Mouse (Mus musculus): ENCODE data around the gene Krt24. TPM values are rescaled to one million over a fixed set of nuclear protein-coding genes. Genes with fewer than 3 reads are reported as not detected.
A peak's percentile ranks its signal among the peaks of the same experiment; 100 is the strongest.

Gene Krt24
- not detected in 2 replicates for polyA plus RNA-seq (2014; fragmentation: Nextera tagmentation; extraction: Ambion mirVana)

DNA sequence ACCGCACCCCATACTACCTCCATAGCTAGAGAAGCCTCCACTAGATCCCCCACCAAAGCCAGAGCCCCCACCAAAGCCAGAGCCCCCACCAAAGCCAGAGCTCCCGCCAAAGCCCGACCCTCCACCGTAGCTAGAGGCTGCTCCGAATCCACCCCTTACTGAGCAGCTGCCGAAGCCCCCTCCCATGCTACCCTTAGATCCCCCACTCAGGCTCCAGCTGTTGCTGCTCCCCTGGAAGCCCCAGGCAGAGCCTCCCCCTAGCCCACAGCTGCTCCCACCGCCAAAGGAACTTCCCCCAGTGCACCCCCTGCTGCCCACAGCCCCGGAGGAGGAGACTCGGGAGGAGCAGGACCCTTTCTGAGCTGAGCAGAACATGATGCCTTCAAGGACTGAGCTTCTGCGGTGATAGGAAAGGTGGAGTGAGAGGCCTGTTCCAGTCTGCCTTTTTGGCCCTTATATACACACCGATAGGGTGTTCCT lies at the start of gene Krt24:
Gene Krt24 (minus strand): TSS at position 430 of the 480 bp plus-strand sequence.
- H3K4me3 ChIP-seq (ENCODE audit: low read depth, low read length) = no peak within 1 kb of the TSS
- H3K27me3 ChIP-seq (ENCODE audit: control insufficient read depth, insufficient read depth, low read length) = no peaks in the 10 kb centered on the region
- 46% methylated on average over 11 of the region's 11 CpGs for WGBS
- DNase-seq (ENCODE audit: low spot score, missing footprints) = no peak
- H3K27ac ChIP-seq (ENCODE audit: low read depth, low read length) = no peak within 1 kb of the TSS
- no peak within 1 kb of the TSS for H3K4me2 ChIP-seq
- H3K4me1 ChIP-seq (ENCODE audit: control insufficient read depth, insufficient read depth, low read length) = no peaks in the 10 kb centered on the region
- H3K9ac ChIP-seq (ENCODE audit: low read length) = no peak within 1 kb of the TSS
- H3K9me3 ChIP-seq (ENCODE audit: control insufficient read depth, low read length) = no peaks in the 10 kb centered on the region
- H3K36me3 ChIP-seq (ENCODE audit: control insufficient read depth, insufficient read depth, low read length) = no peaks in the 10 kb centered on the region
- no peak for ATAC-seq (ENCODE audit: low FRiP score)

- Histone ChIP-seq H3K36me3 (ENCODE audit: control insufficient read depth, insufficient read depth, low read length) (no peaks in the 10 kb centered on the region), H3K27me3 (ENCODE audit: control insufficient read depth, insufficient read depth, low read length) (no peaks in the 10 kb centered on the region), H3K9me3 (ENCODE audit: control insufficient read depth, low read length) (no peaks in the 10 kb centered on the region), H3K27ac (ENCODE audit: low read depth, low read length) (no peak overlapping the region), H3K9ac (ENCODE audit: low read length) (no peak overlapping the region), H3K4me1 (ENCODE audit: control insufficient read depth, insufficient read depth, low read length) (peaks cover 4% of the 10 kb centered on the region; the same call in 1 of the 2 replicates), H3K4me3 (ENCODE audit: low read depth, low read length) (no peak overlapping the region), H3K4me2 (no peak overlapping the region)
- ATAC-seq (ENCODE audit: low FRiP score) = no peak
- 60% methylated on average over 13 of the region's 13 CpGs for WGBS
- DNase-seq (ENCODE audit: low spot score, missing footprints) = no peak
These were observed 48.4 kb upstream of the Krt24 start for GRCm38 (mm10) chr11:99333426-99333825.

- H3K4me1 ChIP-seq (ENCODE audit: control insufficient read depth, insufficient read depth, low read length) = peaks cover 4% of the 10 kb centered on the region; the same call in 1 of the 2 replicates
- no peak for DNase-seq (ENCODE audit: low spot score, missing footprints)
- 78% methylated on average over 2 of the region's 2 CpGs for WGBS
- H3K9me3 ChIP-seq (ENCODE audit: control insufficient read depth, low read length) = no peaks in the 10 kb centered on the region
- no peak overlapping the region for H3K27ac ChIP-seq (ENCODE audit: low read depth, low read length)
- H3K4me2 ChIP-seq = no peak overlapping the region
- H3K36me3 ChIP-seq (ENCODE audit: control insufficient read depth, insufficient read depth, low read length) = no peaks in the 10 kb centered on the region
- ATAC-seq (ENCODE audit: low FRiP score) = no peak
- H3K9ac ChIP-seq (ENCODE audit: low read length) = no peak overlapping the region
- no peak overlapping the region for H3K4me3 ChIP-seq (ENCODE audit: low read depth, low read length)
- H3K27me3 ChIP-seq (ENCODE audit: control insufficient read depth, insufficient read depth, low read length) = no peaks in the 10 kb centered on the region
These were observed 44.6 kb upstream of the Krt24 start for GRCm38 (mm10) chr11:99329655-99330054.

DNA sequence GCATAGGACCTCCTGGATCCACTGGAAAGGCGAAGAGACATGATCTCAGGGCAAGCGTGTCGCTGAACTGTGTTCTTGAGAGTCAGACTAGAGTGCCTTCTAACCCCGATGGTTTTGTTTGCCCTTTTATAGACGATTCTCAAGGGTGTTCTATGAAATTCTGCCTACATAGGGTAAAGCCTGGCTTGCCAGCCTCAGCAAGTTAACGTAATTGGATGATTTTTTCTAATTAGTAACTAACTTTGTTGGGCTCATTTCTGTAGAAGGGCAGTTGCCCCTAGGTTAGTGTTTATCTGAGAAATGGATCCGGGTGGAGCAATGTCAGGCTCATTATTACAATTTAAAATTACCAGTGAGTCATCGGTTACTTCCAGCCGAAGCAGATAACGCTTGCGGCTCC lies 37.8 kb upstream of the Krt24 start, which contains the start of gene Krt25:
Gene Krt25 (minus strand): TSS at position 101 of the 400 bp plus-strand sequence.
- ATAC-seq (ENCODE audit: low FRiP score) = no peak
- no peaks in the 10 kb centered on the region for H3K9me3 ChIP-seq (ENCODE audit: control insufficient read depth, low read length)
- H3K27ac ChIP-seq (ENCODE audit: low read depth, low read length) = no peak within 1 kb of the TSS
- H3K36me3 ChIP-seq (ENCODE audit: control insufficient read depth, insufficient read depth, low read length) = no peaks in the 10 kb centered on the region
- no peaks in the 10 kb centered on the region for H3K4me1 ChIP-seq (ENCODE audit: control insufficient read depth, insufficient read depth, low read length)
- H3K9ac ChIP-seq (ENCODE audit: low read length) = no peak within 1 kb of the TSS
- no peaks in the 10 kb centered on the region for H3K27me3 ChIP-seq (ENCODE audit: control insufficient read depth, insufficient read depth, low read length)
- H3K4me3 ChIP-seq (ENCODE audit: low read depth, low read length) = no peak within 1 kb of the TSS
- DNase-seq (ENCODE audit: low spot score, missing footprints) = no peak
- 89% methylated on average over 11 of the region's 11 CpGs for WGBS
- H3K4me2 ChIP-seq = no peak within 1 kb of the TSS

GRCm38 (mm10) chr11:99321094-99321493 lies 36.0 kb upstream of the Krt24 start:
- no peaks in the 10 kb centered on the region for H3K9me3 ChIP-seq (ENCODE audit: control insufficient read depth, low read length)
- H3K27ac ChIP-seq (ENCODE audit: low read depth, low read length) = no peak overlapping the region
- H3K27me3 ChIP-seq (ENCODE audit: control insufficient read depth, insufficient read depth, low read length) = no peaks in the 10 kb centered on the region
- no peak overlapping the region for H3K9ac ChIP-seq (ENCODE audit: low read length)
- H3K4me1 ChIP-seq (ENCODE audit: control insufficient read depth, insufficient read depth, low read length) = no peaks in the 10 kb centered on the region
- H3K4me3 ChIP-seq (ENCODE audit: low read depth, low read length) = no peak overlapping the region
- ATAC-seq (ENCODE audit: low FRiP score) = no peak
- WGBS = 90% methylated on average over 14 of the region's 14 CpGs
- DNase-seq (ENCODE audit: low spot score, missing footprints) = no peak
- H3K4me2 ChIP-seq = no peak overlapping the region
- no peaks in the 10 kb centered on the region for H3K36me3 ChIP-seq (ENCODE audit: control insufficient read depth, insufficient read depth, low read length)

GRCm38 (mm10) chr11:99319127-99319526 lies 34.1 kb upstream of the Krt24 start:
- Histone ChIP-seq H3K4me2 (no peak overlapping the region), H3K4me1 (ENCODE audit: control insufficient read depth, insufficient read depth, low read length) (no peaks in the 10 kb centered on the region), H3K36me3 (ENCODE audit: control insufficient read depth, insufficient read depth, low read length) (no peaks in the 10 kb centered on the region), H3K9me3 (ENCODE audit: control insufficient read depth, low read length) (no peaks in the 10 kb centered on the region), H3K9ac (ENCODE audit: low read length) (no peak overlapping the region), H3K27ac (ENCODE audit: low read depth, low read length) (no peak overlapping the region), H3K4me3 (ENCODE audit: low read depth, low read length) (no peak overlapping the region), H3K27me3 (ENCODE audit: control insufficient read depth, insufficient read depth, low read length) (no peaks in the 10 kb centered on the region)
- DNase-seq (ENCODE audit: low spot score, missing footprints) = no peak
- no peak for ATAC-seq (ENCODE audit: low FRiP score)
- WGBS = 85% methylated on average over 9 of the region's 9 CpGs

- no peaks in the 10 kb centered on the region for H3K27me3 ChIP-seq (ENCODE audit: control insufficient read depth, insufficient read depth, low read length)
- no peaks in the 10 kb centered on the region for H3K9me3 ChIP-seq (ENCODE audit: control insufficient read depth, low read length)
- no peaks in the 10 kb centered on the region for H3K36me3 ChIP-seq (ENCODE audit: control insufficient read depth, insufficient read depth, low read length)
- no peak overlapping the region for H3K9ac ChIP-seq (ENCODE audit: low read length)
- ATAC-seq (ENCODE audit: low FRiP score) (no peak), DNase-seq (ENCODE audit: low spot score, missing footprints) (no peak)
- H3K27ac ChIP-seq (ENCODE audit: low read depth, low read length) = no peak overlapping the region
- 47% methylated on average over 8 of the region's 8 CpGs for WGBS
- no peak overlapping the region for H3K4me2 ChIP-seq
- no peaks in the 10 kb centered on the region for H3K4me1 ChIP-seq (ENCODE audit: control insufficient read depth, insufficient read depth, low read length)
- H3K4me3 ChIP-seq (ENCODE audit: low read depth, low read length) = no peak overlapping the region
These were observed 31.5 kb upstream of the Krt24 start for GRCm38 (mm10) chr11:99316543-99316942.

DNA sequence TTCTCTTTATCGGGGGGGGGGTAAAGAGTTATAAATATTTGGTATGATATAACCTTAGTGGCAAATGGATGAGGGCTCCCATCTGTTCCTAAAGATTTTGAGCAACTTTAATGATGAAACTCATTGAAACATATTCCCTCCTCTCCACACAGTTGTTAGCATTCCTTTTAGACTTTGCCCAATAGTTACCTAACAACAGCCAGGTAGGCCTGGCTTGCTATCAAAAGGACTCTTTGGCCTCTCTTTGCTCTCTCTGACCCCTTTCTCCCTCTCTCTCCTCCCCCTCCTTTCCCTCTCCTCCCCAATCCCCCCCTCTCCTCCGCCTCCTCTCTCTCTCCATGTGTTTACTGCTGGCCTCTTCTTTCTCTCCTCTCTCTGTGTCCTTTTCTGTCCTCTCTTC lies 29.5 kb upstream of the Krt24 start:
- Histone ChIP-seq H3K9ac (ENCODE audit: low read length) (no peak overlapping the region), H3K27ac (ENCODE audit: low read depth, low read length) (no peak overlapping the region), H3K9me3 (ENCODE audit: control insufficient read depth, low read length) (no peaks in the 10 kb centered on the region), H3K36me3 (ENCODE audit: control insufficient read depth, insufficient read depth, low read length) (no peaks in the 10 kb centered on the region), H3K4me2 (no peak overlapping the region), H3K27me3 (ENCODE audit: control insufficient read depth, insufficient read depth, low read length) (no peaks in the 10 kb centered on the region), H3K4me1 (ENCODE audit: control insufficient read depth, insufficient read depth, low read length) (no peaks in the 10 kb centered on the region), H3K4me3 (ENCODE audit: low read depth, low read length) (no peak overlapping the region)
- WGBS = 87% methylated on average over 2 of the region's 2 CpGs
- DNase-seq (ENCODE audit: low spot score, missing footprints) (no peak), ATAC-seq (ENCODE audit: low FRiP score) (no peak)

GRCm38 (mm10) chr11:99310882-99311281 lies 25.8 kb upstream of the Krt24 start:
- H3K4me1 ChIP-seq (ENCODE audit: control insufficient read depth, insufficient read depth, low read length) = no peaks in the 10 kb centered on the region
- 84% methylated on average over 1 of the region's 1 CpGs for WGBS
- H3K36me3 ChIP-seq (ENCODE audit: control insufficient read depth, insufficient read depth, low read length) = no peaks in the 10 kb centered on the region
- H3K4me3 ChIP-seq (ENCODE audit: low read depth, low read length) = no peak overlapping the region
- no peak overlapping the region for H3K27ac ChIP-seq (ENCODE audit: low read depth, low read length)
- H3K9ac ChIP-seq (ENCODE audit: low read length) = no peak overlapping the region
- DNase-seq (ENCODE audit: low spot score, missing footprints) (peak; percentile 90), ATAC-seq (ENCODE audit: low FRiP score) (no peak)
- H3K27me3 ChIP-seq (ENCODE audit: control insufficient read depth, insufficient read depth, low read length) = no peaks in the 10 kb centered on the region
- H3K9me3 ChIP-seq (ENCODE audit: control insufficient read depth, low read length) = no peaks in the 10 kb centered on the region
- H3K4me2 ChIP-seq = no peak overlapping the region
